Mouse (Mus musculus) cortical plate, adult 2 months (tissue): ENCODE measurements around the gene Stac2. TPM values are rescaled to one million over a fixed set of nuclear protein-coding genes. Genes with fewer than 3 reads are reported as not detected.

Experiments
- H3K27ac ChIP-seq: fragments of 200-500 bp; 2 replicates; pipeline ENCODE4 v1.5.1; 2012; ENCODE audit warnings: low read length, control low read depth, inconsistent platforms; ENCODE audit not compliant: insufficient read depth
- H3K4me1 ChIP-seq: fragments of 200-500 bp; 2 replicates; pipeline ENCODE4 v1.6.1; 2011; ENCODE audit warnings: low read length; ENCODE audit not compliant: control insufficient read depth, insufficient read depth
- H3K4me3 ChIP-seq: fragments of 200-500 bp; 2 replicates; pipeline ENCODE4 v1.5.1; 2011; ENCODE audit warnings: mild to moderate bottlenecking, low read length, control low read depth; ENCODE audit not compliant: insufficient read depth
- CTCF ChIP-seq: fragments of 200-500 bp; IDR thresholded peaks from 2 replicates; pipeline ENCODE4 v1.5.1; 2011; ENCODE audit warnings: mild to moderate bottlenecking, control low read depth, low read length; ENCODE audit not compliant: insufficient read depth; ENCODE audit errors: extremely low read depth
- POLR2A ChIP-seq: fragments of 200-500 bp; IDR thresholded peaks from 2 replicates; pipeline ENCODE4 v1.6.1; 2011; ENCODE audit warnings: mild to moderate bottlenecking, low read length, control low read depth; ENCODE audit not compliant: insufficient read depth; ENCODE audit errors: extremely low read depth
- polyA plus RNA-seq: library from polyadenylated mRNA; depleted of rRNA; stranded (reverse); fragments of >200 nt; gene quantifications from 2 replicates; pipeline ENCODE4 v1.2.3, GENCODE M21; 2012

Stac2 gene
- polyA plus RNA-seq, 1 experiment: 49.7 TPM

DNA sequence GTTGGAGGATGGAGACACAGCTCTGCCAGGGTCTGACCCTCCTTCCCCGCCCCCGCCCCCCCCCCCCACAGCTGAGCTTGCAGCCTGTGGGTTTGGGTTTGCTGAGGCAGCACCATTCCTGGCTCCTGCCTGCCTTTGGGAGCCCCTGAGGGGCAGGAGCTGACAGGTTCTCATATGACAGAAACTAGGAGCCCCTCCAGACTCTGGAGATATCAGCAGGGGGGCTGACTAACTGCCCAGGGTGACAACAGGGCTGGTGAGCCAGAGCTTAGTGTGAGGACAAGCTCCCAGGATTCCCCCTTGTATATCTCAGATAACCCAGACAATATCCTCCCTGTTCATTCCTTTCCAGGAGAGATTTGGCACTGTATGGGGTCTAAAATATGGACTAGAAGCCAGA is 2.3 kb downstream of the Stac2 start:
- Histone ChIP-seq H3K27ac (no peak overlapping the region), H3K4me3 (0 out of 2 replicates have a peak overlapping the region, but pooled peaks have one; percentile 41), H3K4me1 (peaks cover 5% of the 10 kb centered on the region)
- TF ChIP-seq POLR2A (no peak), CTCF (no peak)

DNA sequence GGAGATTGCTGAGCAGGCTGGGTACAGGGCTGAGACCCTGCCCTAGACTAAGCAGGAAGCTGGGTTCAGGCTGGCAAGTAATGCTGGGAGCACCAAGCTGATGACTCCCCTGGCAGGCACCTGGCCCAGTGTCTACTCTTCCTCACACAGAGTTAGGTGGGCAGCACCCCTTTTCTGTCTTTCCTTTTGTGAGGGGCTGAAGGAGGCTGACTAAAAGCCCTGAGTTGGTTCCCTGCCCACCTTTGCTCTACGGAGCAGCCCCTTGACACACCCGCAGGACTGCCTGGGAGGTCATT is 2.8 kb downstream of the Stac2 start:
- no peak overlapping the region for H3K27ac ChIP-seq
- H3K4me3 ChIP-seq: no peak overlapping the region
- TF ChIP-seq POLR2A (no peak), CTCF (no peak)
- peaks cover 5% of the 10 kb centered on the region for H3K4me1 ChIP-seq

DNA sequence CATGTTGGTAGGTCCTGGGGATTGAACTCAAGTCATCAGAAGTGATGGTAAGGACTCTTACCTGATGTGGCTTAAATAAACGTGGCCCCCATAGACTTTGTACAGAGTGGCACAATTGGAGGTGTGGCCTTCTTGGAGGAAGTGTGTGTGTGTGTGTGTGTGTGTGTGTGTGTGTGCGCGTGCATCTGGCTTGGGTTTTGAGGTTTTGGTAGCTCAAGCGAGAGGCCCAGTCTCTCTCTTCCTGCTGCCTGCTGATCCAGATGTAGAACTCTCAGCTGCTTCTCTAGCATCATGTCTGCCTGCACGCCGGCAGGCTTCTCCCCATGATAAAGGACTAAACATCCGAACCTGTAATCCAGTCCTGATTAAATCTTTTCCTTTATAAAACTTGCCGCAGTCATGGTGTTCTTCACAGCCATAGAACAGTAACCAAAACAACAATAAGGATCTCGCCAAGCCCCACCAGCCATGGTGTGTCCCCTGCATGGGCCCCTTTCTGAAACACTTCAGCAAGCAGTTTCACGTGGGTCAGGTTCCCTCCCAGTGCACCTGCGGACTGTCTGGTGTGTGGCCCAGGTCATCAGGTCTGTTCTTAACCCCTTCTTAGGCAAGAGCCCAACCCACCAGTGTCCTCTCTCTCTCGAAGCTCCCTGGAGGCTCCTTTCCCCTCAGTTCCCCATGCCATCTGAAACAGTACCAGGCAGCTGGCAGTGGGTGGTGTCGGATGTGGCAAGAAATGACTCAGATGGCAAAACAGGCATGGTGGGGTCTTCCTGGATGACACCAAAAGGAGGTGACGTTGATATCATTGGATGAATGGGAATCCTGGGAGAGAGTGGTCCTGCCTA is 3.4 kb downstream of the Stac2 start:
- H3K4me1 ChIP-seq: peaks cover 5% of the 10 kb centered on the region
- TF ChIP-seq POLR2A: no peak
- no peak for TF ChIP-seq CTCF

DNA sequence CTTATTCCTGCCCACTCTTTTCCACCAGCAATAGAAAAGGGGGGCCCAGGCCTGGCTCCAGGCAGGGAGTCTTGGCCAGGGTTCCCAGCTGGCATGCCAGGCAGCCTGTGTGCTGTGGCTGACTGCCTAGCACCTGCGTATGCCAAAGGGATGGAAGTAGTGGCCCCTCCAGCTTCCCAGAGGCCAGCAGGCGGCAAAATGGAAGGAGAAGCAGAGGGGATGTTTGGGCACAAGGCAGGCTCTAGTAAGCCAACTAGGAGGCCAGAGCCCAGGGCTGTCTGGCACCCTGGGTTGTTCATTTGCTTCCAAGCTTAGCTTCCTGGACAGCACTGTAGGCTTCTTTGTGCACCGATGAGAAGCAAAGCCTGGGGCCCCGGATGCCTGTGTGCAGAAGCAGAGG is 5.5 kb downstream of the Stac2 start:
- Histone ChIP-seq H3K27ac (no peak overlapping the region), H3K4me3 (no peak overlapping the region), H3K4me1 (peaks cover 5% of the 10 kb centered on the region)
- TF ChIP-seq CTCF: no peak
- TF ChIP-seq POLR2A: no peak

More for the DNA sequence above, 3.4 kb downstream of the Stac2 start:
- H3K4me3 ChIP-seq: no peak overlapping the region
- H3K27ac ChIP-seq: no peak overlapping the region

DNA sequence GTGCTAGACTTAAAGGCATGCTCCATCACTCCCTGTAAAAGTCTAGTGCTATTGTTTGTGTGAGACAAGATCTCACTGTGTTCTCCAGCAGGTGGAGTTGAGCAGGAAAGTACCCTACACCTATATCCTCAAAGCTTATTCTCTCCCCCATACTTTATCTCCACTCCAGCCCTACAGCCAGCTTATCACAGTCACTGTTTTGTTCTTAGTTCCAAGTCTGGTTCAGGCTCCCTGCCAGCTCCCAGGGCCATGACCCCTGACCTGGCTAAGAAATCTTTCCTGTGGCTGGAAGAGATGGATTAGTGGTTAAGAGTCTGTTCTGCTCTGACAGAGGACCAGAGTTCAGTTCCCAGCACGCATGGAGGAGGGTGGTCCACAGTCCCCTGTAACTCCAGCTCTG is 6.8 kb downstream of the Stac2 start:
- H3K4me3 ChIP-seq: no peak overlapping the region
- no peak overlapping the region for H3K27ac ChIP-seq
- peaks cover 5% of the 10 kb centered on the region for H3K4me1 ChIP-seq
- TF ChIP-seq POLR2A (no peak), CTCF (no peak)

DNA sequence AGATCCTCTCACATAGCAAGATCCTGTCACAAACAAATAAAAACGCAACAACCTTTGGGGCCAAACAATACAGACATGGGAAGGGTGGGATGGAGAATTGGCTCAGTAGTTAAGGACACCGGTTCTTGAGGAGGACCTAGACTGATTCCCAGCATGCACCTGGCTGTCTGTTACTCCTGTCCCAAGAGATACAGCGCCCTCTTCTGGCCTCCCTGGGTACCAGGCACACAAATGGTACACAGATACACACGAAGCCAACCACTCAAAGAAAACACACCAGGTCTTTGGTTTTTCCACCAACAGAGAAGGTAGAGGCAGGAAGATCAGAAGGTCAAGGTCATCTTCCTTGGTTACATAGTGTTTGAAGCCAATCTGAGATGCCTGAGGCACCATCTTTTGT is 7.7 kb downstream of the Stac2 start:
- H3K4me1 ChIP-seq: peaks cover 5% of the 10 kb centered on the region; the same call in 1 of the 2 replicates
- H3K4me3 ChIP-seq: no peak overlapping the region
- TF ChIP-seq POLR2A (no peak), CTCF (no peak)
- no peak overlapping the region for H3K27ac ChIP-seq

DNA sequence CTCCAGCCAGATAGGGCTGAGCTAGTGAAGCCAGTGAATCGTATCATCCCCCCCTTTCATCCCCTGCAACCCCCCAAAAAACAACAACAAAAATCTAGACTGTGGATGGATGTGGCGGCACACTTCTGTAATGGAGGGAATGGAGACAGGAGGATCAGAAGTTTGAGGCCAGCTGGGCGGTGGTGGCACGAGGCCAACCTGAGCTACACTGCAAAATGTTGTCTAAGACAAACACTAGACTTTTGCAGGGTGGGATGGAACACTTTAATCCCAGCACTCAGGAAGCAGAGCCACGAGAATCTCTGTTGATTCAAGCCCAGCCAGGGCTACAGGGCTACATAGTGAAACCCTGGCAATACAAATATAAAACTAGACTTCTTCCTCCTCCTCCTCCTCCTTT is 9.2 kb downstream of the Stac2 start:
- Histone ChIP-seq H3K4me1 (no peaks in the 10 kb centered on the region), H3K4me3 (no peak overlapping the region), H3K27ac (no peak overlapping the region)
- TF ChIP-seq POLR2A (no peak), CTCF (no peak)

DNA sequence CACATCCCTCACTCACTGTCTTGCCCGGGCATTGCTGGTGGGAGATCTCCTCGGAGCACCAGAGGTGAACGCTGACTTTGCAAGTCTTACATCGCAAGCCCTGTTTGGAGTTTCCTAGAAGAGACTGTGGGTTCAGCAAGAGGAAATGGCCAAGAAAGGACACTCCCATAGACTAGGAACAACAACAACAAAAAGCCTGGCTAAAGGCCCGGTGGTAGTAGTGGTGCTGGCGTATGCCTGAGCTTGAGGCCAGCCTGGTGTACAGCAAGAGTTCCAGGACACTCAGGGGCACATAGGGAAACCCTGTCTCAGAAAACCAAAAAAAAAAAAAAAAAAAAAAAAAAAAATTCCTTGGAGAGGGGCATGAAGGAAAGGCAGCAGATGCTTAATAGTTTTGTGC is 10.5 kb downstream of the Stac2 start:
- TF ChIP-seq POLR2A (no peak), CTCF (no peak)
- H3K4me1 ChIP-seq: no peaks in the 10 kb centered on the region
- H3K4me3 ChIP-seq: no peak overlapping the region
- no peak overlapping the region for H3K27ac ChIP-seq

DNA sequence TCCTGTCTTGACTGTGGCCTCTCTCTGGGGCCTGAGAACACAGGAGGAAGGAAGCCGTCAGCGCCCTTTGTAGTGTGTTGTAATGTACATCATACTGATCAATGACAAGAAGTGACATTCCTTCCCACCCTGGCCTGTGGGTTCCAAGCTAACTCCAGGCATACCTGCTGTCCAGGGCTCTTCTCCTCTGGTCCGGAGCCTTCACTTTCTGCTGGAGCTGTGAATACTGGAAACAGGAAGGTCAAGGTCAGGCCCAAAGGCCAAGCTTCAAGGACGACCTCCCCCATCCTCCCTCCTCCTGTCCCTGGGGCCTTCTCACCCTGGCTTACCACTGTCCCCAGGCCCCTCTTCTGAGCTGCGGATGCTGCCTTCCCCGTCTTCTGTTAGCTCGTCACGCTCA is 12.3 kb downstream of the Stac2 start:
- no peak for TF ChIP-seq CTCF
- no peak for TF ChIP-seq POLR2A
- Histone ChIP-seq H3K27ac (no peak overlapping the region), H3K4me1 (no peaks in the 10 kb centered on the region; the same call in 1 of the 2 replicates), H3K4me3 (no peak overlapping the region)

DNA sequence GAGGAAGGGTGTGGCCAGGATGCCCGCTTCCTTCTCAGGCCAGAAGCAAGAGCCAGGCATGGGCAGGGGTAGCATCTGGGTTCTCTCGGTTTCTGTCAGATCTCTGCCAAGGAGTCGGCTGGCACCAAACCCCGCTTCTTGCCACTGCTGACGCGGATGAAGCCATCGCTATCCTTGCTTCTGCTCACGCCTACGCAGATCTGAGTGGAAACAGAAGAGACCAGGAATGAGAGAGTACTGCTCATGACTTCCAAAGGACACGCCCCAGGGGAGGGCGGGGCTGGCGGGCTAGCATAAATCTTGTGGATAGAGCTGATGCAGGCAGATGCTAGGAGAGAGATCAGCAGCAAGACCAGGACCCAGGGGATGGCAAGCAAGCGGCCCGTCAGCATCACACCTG is 15.4 kb downstream of the Stac2 start:
- H3K27ac ChIP-seq: no peak overlapping the region
- peak; percentile 44; the same call in 1 of the 2 replicates for TF ChIP-seq POLR2A
- TF ChIP-seq CTCF: no peak
- H3K4me1 ChIP-seq: peaks cover 1% of the 10 kb centered on the region
- no peak overlapping the region for H3K4me3 ChIP-seq

DNA sequence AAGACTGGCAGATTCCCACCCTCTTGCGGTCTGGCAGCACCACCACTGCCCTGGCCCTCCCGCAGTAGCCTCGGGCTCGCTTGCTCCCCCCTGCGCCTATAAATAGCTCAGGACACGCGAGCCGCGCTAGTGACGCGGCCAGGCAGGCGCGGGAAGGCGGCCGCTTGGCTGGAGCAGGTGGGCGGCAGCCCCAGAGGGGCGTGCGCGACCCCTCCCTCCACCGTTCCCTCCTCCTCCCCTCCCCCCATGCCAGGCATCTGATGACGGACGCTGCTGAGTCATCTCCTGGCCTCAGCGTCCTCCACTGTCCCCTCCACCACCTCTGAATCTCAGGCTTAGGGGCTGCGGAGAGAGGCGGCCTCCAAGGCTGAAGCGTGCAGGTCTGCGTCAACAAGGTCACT is 17.3 kb downstream of the Stac2 start:
- peak overlapping the region; percentile 15 for H3K4me3 ChIP-seq
- H3K27ac ChIP-seq: peak overlapping the region; percentile 37; the same call in 1 of the 2 replicates
- TF ChIP-seq CTCF (no peak), POLR2A (no peak)
- peaks cover 1% of the 10 kb centered on the region for H3K4me1 ChIP-seq
